Mouse (Mus musculus) megakaryocyte, embryonic 14.5 days (primary cell): ENCODE measurements around the gene Phox2b.

ENCODE experiments used
- FLI1 ChIP-seq: IDR thresholded peaks from 2 replicates; pipeline ENCODE4 v1.6.1; 2012; ENCODE audit warnings: low read length, inconsistent platforms, mixed read lengths
- GATA1 ChIP-seq: IDR thresholded peaks from 3 replicates; pipeline ENCODE4 v1.6.1; 2012; ENCODE audit warnings: mixed read lengths, low read length, inconsistent platforms, borderline replicate concordance

- TF ChIP-seq GATA1 (no peak), FLI1 (no peak)
Observed at GRCm38 (mm10) chr5:67134698-67135097, 35.6 kb upstream of the Phox2b start.
